Mouse (Mus musculus) spleen, adult 2 months (tissue): Measurements from ENCODE around the gene Hist2h4.

Source experiments
- CTCF ChIP-seq: fragments of 200-500 bp; IDR thresholded peaks from 2 replicates; pipeline ENCODE4 v1.5.1; 2011; ENCODE audit warnings: mild to moderate bottlenecking, inconsistent platforms; ENCODE audit not compliant: insufficient read depth, insufficient read length, insufficient replicate concordance; ENCODE audit errors: extremely low read depth
- POLR2A ChIP-seq: fragments of 200-500 bp; IDR thresholded peaks from 2 replicates; pipeline ENCODE4 v1.6.1; 2011; ENCODE audit warnings: low read depth, low read length, inconsistent platforms

DNA sequence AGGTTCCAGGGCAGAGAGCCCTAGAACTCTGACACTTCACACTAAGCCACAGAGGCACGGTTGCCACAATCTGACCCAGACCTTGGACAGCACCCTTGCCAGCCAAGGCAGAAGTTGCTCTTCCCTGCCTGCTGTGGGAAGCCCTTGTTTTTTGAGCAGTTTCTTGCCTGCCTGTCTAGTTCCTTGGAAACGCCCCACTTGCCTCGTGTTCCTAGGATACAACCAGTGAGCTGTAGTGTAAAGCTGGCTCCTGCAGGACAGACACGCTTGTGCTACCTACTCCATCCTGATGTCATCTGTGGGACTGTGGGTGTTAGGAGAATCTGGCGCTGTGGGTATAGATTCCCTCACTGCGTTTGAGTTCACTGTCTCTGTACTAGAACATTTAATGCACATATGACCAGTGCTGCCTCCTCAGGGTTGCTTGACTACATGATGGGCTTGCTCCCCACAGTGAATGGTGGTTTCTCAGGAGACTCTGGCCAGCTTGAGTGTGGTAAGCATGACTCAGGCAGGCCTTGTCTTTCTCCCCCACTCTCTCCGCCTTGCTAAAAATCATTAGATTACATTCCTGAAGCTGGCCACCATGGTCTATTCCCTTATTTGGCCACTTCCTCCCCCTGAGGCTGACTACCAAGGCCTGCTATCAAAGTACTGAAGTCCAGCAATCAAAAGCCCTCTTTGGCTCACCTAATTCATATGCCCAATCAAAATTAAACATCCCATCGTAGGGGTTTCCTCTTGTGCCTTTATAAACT, 49.4 kb upstream of the Hist2h4 start:
- no peak for TF ChIP-seq CTCF
- TF ChIP-seq POLR2A = no peak
